Mouse (Mus musculus) bone marrow macrophage, adult 2 months (primary cell): ENCODE results near the gene Hfe2.

ENCODE experiments used
- CTCF ChIP-seq: IDR thresholded peaks from 2 replicates; pipeline ENCODE4 v1.5.1; 2012; ENCODE audit warnings: low read depth, mild to moderate bottlenecking, low read length, moderate library complexity
- POLR2A ChIP-seq: IDR thresholded peaks from 2 replicates; pipeline ENCODE4 v1.6.1; 2012; ENCODE audit warnings: mild to moderate bottlenecking, low read depth, low read length, borderline replicate concordance

GRCm38 (mm10) chr3:96553601-96554000 lies 28.6 kb downstream of the Hfe2 start:
- no peak for TF ChIP-seq POLR2A
- no peak for TF ChIP-seq CTCF
